Mouse (Mus musculus) cortical plate, adult 2 months (tissue): ENCODE measurements around the gene Psmg1.

Experiments used
- CTCF ChIP-seq: fragments of 200-500 bp; IDR thresholded peaks from 2 replicates; pipeline ENCODE4 v1.5.1; 2011; ENCODE audit warnings: mild to moderate bottlenecking, control low read depth, low read length; ENCODE audit not compliant: insufficient read depth; ENCODE audit errors: extremely low read depth
- POLR2A ChIP-seq: fragments of 200-500 bp; IDR thresholded peaks from 2 replicates; pipeline ENCODE4 v1.6.1; 2011; ENCODE audit warnings: mild to moderate bottlenecking, low read length, control low read depth; ENCODE audit not compliant: insufficient read depth; ENCODE audit errors: extremely low read depth

DNA sequence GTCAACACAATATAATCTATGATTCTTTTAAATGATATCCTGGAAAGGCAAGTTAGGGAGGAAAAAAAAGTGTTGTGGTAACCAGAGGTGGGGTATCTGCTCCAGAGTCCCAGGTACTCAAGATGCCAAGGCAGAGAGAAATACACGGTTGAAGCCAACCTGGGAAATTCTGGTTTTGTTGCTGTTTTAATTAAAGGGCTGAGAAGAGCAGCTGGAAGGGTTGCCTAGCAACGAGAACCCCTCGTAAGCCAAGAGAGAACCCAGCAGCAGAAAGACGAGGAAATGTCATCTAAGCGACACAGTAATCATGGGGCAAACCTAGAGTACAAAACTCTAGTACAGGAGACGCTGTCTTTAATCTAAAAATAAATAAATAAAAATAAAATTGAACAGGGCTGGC lies 48.8 kb upstream of the Psmg1 start:
- TF ChIP-seq CTCF (no peak), POLR2A (no peak)
